Mouse (Mus musculus): Measurements from ENCODE around the gene Pitx1.

DNA sequence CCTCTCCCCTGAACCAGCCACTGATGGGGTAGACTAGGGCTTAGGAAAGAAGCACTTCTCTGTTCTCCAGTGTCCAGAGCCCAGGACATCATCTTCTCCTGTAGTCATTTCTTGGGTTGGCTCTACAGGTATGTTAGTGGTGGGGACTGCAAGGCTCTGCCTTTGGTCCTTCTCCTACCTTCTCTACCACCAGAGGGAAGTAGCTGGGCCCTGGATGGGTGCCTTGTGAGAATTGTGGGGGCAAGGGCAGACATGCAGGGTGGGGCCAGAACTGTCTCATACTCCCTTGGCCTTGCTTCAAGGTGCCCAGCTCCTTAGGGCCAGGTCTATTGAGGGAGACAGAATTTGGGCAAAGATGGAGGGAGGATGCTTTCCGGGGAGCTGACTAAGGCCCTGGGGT, 3.4 kb downstream of the Pitx1 start:
- TF ChIP-seq EP300 (IDR thresholded peaks at IDR 0.05; ENCODE audit: insufficient read depth, low read depth, low read length) (no peak), CTCF (IDR thresholded peaks at IDR 0.05) (no peak), POLR2A (IDR thresholded peaks at IDR 0.05; ENCODE audit: insufficient read depth, low read depth, low read length) (no peak)
